Mouse (Mus musculus) ovary, postnatal 10 days (tissue): ENCODE measurements around the gene Pdpn.

Source experiments
- DNase-seq: peaks from one replicate; pipeline ENCODE4 v3.0.0; 2022; ENCODE audit warnings: low spot score

Pdpn gene

GRCm38 (mm10) chr4:143239117-143239516, 60.2 kb downstream of the Pdpn start:
- no peak for DNase-seq

DNA sequence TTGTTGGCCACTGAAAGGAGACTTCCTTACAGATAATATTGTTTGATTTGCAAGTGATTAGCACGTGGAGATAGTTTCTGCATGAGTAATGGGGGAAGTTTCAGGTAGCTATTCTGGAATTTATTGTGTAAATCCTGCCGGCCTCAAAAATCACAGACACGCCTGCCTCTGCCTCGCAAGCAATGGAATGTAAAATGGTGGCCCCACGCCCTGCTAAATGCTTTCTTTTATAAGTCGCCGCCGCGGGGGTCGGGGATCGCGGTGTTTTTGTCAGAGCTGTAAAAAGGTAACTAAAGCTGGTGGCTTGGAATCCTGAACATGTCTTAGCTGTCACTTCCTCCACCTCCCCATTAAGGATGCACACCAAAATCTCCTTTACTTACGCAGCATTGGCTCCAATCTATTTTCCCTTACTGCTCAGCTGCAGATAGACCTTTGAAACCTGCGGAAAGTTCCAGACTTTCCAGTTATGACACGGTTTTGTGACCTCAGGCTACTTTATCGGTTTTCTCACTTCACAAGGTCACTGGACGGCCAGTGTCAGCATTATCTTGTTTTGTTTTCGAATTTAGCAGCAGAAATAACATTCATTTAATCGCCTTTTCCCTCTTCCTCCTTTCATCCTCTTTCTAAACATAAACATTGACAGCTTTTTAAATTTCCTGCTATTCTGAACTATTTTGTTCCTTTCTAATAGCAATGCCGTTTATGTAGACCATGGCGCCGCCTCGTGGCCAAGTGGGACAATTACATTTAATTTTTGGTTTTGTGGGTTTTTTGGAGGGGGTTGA, 60.9 kb downstream of the Pdpn start:
- DNase-seq, result no peak

DNA sequence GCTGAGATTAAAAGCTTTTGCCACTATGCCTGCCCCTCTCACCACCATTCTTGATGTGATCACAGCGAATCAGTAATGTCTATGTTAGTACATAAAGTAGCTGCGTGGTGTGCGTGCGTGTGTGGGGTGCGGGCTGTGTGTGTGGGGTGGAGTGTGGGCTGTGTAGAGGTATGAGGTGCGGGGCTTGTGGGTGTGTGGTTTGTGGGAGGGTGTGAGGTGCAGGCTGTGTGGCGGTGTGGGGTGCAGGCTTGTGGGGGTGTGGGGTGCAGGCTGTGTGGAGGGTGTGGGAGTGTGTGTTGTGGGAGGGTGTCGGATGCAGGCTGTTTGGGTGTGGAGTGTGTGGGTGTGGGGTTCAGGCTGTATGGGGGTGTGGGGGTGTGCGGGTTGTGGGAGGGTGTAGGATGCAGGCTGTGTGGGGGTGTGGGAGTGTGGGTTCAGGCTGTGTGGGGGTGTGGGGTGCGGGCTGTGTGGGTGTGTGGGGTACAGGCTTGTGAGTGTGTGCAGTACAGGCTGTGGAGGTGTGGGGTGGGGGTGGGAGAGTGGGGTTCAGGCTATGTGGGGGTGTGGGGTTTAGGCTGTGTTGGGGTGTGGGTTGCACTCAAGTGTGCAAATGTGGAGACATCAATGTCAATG, 67.5 kb downstream of the Pdpn start:
- no peak for DNase-seq

DNA sequence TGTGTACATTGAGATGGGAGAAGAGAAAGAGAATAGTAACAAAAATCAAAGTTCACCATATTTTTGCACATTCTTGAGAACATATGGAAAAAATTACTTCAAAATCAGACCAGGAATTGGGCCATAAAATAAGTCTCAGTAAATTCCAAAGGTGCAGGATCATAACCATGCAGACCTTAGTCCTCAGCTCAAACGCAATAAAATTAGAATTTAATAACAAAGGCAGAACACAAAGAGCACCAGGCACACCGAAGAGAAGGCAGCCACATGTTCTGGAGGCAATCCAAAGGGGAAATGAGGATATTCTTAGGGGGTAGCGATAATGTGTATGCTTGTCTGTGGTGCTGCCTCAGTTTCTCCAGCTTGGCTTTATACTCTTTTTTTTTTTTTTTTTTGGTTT, 68.3 kb downstream of the Pdpn start:
- no peak for DNase-seq

DNA sequence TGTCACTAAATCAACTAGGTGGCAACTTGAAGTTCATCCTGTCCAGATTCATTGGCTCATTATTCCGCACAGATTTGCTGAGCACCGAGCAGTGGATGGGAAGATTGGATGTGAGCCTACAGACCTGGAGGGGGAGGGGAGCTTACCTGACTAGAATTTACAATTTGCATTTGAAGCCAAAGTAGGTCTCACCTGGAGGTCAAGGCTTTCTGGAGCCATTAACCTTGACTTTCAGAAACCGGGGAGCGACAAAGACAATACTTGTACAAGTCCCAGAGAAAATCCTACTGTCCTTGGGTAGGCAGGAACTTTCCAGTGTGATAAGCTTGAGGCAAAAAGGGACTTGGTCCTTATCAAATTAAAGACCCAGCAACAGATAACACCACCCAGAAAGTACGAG, 71.4 kb downstream of the Pdpn start:
- no peak for DNase-seq

DNA sequence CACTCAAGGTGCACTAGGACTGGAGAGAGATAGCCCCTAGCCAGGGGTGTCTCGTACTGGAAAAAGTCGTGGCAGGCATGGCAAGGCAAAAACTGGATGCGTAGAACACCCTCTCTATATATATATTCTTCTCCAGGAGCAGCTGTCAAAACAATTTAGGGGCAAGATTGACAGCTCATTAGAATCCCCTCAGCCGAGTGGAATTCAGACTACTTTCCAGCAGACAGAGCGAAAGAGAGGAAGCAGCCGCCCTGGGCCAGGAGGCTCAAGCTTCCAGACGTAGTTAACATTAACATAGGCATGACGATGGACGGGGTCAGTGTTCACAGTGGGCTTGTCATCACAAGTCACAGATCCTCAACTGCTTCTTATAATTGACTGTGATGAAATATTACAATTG, 73.5 kb downstream of the Pdpn start:
- no peak for DNase-seq

DNA sequence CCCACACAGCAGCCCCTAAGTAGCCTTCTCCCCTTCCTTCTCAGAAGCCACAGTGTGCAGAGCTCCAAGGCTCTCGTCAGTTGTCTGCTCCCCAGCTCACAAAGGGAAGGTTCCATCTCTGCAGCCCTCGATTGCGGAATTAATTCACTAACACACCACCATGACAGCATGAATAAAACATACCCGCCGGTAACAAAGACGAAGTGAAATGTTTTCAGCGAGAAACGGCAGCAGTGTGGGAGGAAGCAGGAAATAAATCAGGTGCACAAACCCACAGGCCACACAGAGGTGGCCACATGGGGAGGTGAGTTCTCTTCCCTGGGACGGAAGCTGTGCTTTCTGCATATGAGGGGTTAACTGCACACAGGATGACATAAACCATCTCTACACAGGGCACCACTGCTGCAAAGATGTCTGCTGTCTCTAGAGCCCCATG, 80.0 kb downstream of the Pdpn start:
- DNase-seq, result no peak

- no peak for DNase-seq
Measured at GRCm38 (mm10) chr4:143218858-143219257, 80.5 kb downstream of the Pdpn start.
